Mouse (Mus musculus): ENCODE data around the gene Slc36a3.

DNA sequence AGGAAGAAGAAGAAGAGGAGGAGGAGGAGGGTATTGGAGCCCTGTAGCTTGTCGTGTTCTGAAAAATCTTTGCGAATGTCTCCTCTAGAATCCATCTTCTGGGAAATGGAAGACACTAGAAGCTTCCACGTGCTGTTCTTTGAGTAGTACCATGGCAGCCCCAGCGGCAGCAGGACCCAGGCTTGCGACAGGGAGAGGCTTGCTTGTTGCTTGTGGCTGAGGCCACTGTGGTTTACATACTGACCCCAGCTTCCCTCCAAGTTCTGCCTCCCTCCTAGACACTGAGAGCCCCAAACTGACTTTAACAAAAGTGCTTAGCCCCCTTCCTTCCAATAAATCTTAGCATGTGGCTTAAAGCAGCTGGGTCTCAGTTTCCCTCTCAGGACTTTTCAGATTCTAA lies 32.7 kb upstream of the Slc36a3 start:
- TF ChIP-seq CTCF (IDR thresholded peaks at IDR 0.05; ENCODE audit: borderline replicate concordance, extremely low read depth, insufficient read depth, insufficient read length), result no peak
- TF ChIP-seq POLR2A (IDR thresholded peaks at IDR 0.05; ENCODE audit: borderline replicate concordance, extremely low read depth, insufficient read depth, insufficient read length, poor library complexity, severe bottlenecking), result no peak

All from brain, embryonic 14.5 days (tissue).